Mouse (Mus musculus) cerebellum, adult 2 months (tissue): ENCODE measurements around the gene Cbx1.

ENCODE experiments used
- CTCF ChIP-seq: fragments of 200-500 bp; IDR thresholded peaks from 2 replicates; pipeline ENCODE4 v1.5.1; 2011; ENCODE audit warnings: low read depth, mild to moderate bottlenecking, control low read depth, low read length, moderate library complexity, borderline replicate concordance; ENCODE audit not compliant: insufficient read depth
- POLR2A ChIP-seq: fragments of 200-500 bp; IDR thresholded peaks from 2 replicates; pipeline ENCODE4 v1.6.1; 2011; ENCODE audit warnings: low read length, control low read depth, borderline replicate concordance; ENCODE audit not compliant: insufficient read depth

DNA sequence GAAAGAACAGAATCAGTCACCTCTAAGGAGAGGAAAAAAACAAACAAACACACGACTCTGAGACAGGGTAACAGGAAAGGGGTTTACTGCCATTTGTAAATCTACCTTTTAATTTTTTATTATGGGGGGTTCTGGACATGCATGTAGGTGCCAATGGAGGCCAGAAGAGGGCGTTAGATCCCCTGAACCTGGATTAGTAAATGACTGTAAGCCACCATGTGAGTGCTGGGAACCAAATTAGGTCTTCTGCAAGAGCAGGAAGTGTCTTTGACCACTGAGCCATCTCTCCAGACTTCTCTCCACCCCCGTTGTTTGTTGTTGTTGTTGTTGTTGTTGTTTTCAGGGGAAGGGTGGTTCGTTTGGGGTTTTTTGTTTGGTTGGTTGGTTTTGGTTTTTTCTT lies 31.5 kb upstream of the Cbx1 start:
- TF ChIP-seq POLR2A (no peak), CTCF (no peak)
